Mouse (Mus musculus) Muller cell, postnatal 12 days (primary cell): ENCODE measurements around the gene Mageb1.
"Not testable (repeated sequence)": the region's sequence is repeated elsewhere in the genome, so short reads cannot be mapped to it uniquely, and the experiment has no call there.

Experiments used
- DNase-seq: peaks from one replicate; pipeline ENCODE4 v3.0.0-alpha.2; 2015; ENCODE audit errors: inconsistent ontology term

Gene Mageb1

DNA sequence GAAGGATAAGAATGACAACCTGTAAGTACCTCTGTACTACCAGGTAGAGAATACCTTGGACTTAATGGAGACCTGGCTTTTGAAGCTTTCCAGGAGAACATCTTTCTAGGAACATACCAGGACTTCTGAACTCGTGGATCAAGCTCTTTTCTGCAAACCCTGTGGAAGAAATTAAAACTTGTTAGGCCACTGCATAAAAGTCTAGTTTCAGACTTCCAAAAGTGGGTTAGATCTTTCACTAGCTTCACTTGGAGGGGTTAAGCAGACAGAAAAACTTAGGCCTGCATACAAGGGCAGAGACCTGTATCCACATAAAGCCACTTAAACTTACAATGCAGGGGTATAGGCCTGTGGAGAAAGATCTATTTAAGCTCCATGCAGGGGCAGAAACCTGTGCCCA is at the start of gene Mageb1:
TSS of gene Mageb1 (minus strand) at position 101 of the 400 bp plus-strand sequence.
- DNase-seq = not testable (repeated sequence)
